8 mouse cellular contexts compared by ENCODE assay signal in genomic region chr11:120796614-120796946, GRCm38 (mm10). TPM values are rescaled to one million over a fixed set of nuclear protein-coding genes. Genes with fewer than 3 reads are reported as not detected.
A peak's percentile ranks its signal among the peaks of the same experiment; 100 is the strongest.
DNase-seq lines count a peak whose midpoint lies in the region; ATAC-seq and TF ChIP-seq lines count a peak whose summit lies in the region.

No protein-coding gene starts in this region.

- peaks cover 34% of the 10 kb centered on the region for H3K36me3 ChIP-seq in heart, embryonic 12.5 days
- H3K36me3 ChIP-seq in E14TG2a.4 (ENCODE audit: insufficient read depth, low read length) = peaks cover 38% of the 10 kb centered on the region
- peaks cover 6% of the 10 kb centered on the region for H3K36me3 ChIP-seq in forebrain, embryonic 16.5 days (ENCODE audit: control insufficient read depth, insufficient read depth)
- H3K36me3 ChIP-seq in liver, postnatal 0 days (replicated peaks; ENCODE audit: insufficient read depth, low read length) = peaks cover 27% of the 10 kb centered on the region

- ATAC-seq in heart, embryonic 12.5 days (ENCODE audit: insufficient number of reproducible peaks, low FRiP score) = peak; percentile 10; the same call in 1 of the 2 replicates
- no peak; the same call in 1 of the 2 replicates for ATAC-seq in forebrain, embryonic 16.5 days
- ATAC-seq in liver, postnatal 0 days = peak; percentile 16

- H3K27me3 ChIP-seq in heart, embryonic 12.5 days (replicated peaks) = no peaks in the 10 kb centered on the region
- no peaks in the 10 kb centered on the region for H3K27me3 ChIP-seq in E14TG2a.4 (ENCODE audit: insufficient read depth, low read length)
- no peaks in the 10 kb centered on the region for H3K27me3 ChIP-seq in forebrain, embryonic 16.5 days (replicated peaks; ENCODE audit: control insufficient read depth, insufficient read depth, low read length)
- H3K27me3 ChIP-seq in liver, postnatal 0 days (ENCODE audit: insufficient read depth, low read length) = no peaks in the 10 kb centered on the region

- no peak for TF ChIP-seq CTCF in E14TG2a.4 (conservative IDR thresholded peaks at IDR 0.05; ENCODE audit: low read length)
- TF ChIP-seq CTCF in liver, postnatal 0 days (IDR thresholded peaks at IDR 0.05; ENCODE audit: low read depth) = no peak

- H3K4me3 ChIP-seq in heart, embryonic 12.5 days = peak overlapping the region; percentile 83
- peak overlapping the region; percentile 100 for H3K4me3 ChIP-seq in E14TG2a.4 (replicated peaks; ENCODE audit: low read length)
- peak overlapping the region; percentile 96 for H3K4me3 ChIP-seq in forebrain, embryonic 16.5 days (replicated peaks; ENCODE audit: low read length)
- H3K4me3 ChIP-seq in liver, postnatal 0 days (ENCODE audit: low read depth, low read length) = peak overlapping the region; percentile 97

- H3K4me2 ChIP-seq in heart, embryonic 12.5 days = peak overlapping the region; percentile 94
- H3K4me2 ChIP-seq in forebrain, embryonic 16.5 days (ENCODE audit: low read length) = peak overlapping the region; percentile 43
- peak overlapping the region; percentile 97 for H3K4me2 ChIP-seq in liver, postnatal 0 days (ENCODE audit: low read depth, low read length)

- no peaks in the 10 kb centered on the region for H3K9me3 ChIP-seq in heart, embryonic 12.5 days (replicated peaks)
- H3K9me3 ChIP-seq in E14TG2a.4 (ENCODE audit: low read length) = no peaks in the 10 kb centered on the region
- no peaks in the 10 kb centered on the region for H3K9me3 ChIP-seq in forebrain, embryonic 16.5 days (ENCODE audit: control insufficient read depth, low read length)
- no peaks in the 10 kb centered on the region for H3K9me3 ChIP-seq in liver, postnatal 0 days (ENCODE audit: low read length)

- H3K9ac ChIP-seq in heart, embryonic 12.5 days = peak overlapping the region; percentile 96
- H3K9ac ChIP-seq in forebrain, embryonic 16.5 days (replicated peaks; ENCODE audit: low read depth, low read length) = peak overlapping the region; percentile 20
- peak overlapping the region; percentile 99 for H3K9ac ChIP-seq in liver, postnatal 0 days (replicated peaks)

- peak overlapping the region; percentile 72 for H3K27ac ChIP-seq in heart, embryonic 12.5 days (ENCODE audit: poor library complexity, severe bottlenecking)
- H3K27ac ChIP-seq in forebrain, embryonic 16.5 days (ENCODE audit: low read length) = peak overlapping the region; percentile 78
- H3K27ac ChIP-seq in liver, postnatal 0 days (ENCODE audit: low read depth) = peak overlapping the region; percentile 73

- no peak for TF ChIP-seq EP300 in liver, postnatal 0 days (IDR thresholded peaks at IDR 0.05; ENCODE audit: low read depth)

- WGBS in heart, embryonic 12.5 days = 22% methylated on average over 8 of the region's 8 CpGs
- 18% methylated on average over 8 of the region's 8 CpGs for WGBS in forebrain, embryonic 16.5 days
- 29% methylated on average over 8 of the region's 8 CpGs for WGBS in liver, postnatal 0 days (ENCODE audit: insufficient replicate concordance)

- H3K4me1 ChIP-seq in heart, embryonic 12.5 days (replicated peaks) = peaks cover 22% of the 10 kb centered on the region
- H3K4me1 ChIP-seq in E14TG2a.4 (replicated peaks; ENCODE audit: low read depth, low read length) = peaks cover 59% of the 10 kb centered on the region
- peaks cover 29% of the 10 kb centered on the region for H3K4me1 ChIP-seq in forebrain, embryonic 16.5 days (replicated peaks; ENCODE audit: control insufficient read depth, insufficient read depth, low read length)
- H3K4me1 ChIP-seq in liver, postnatal 0 days (ENCODE audit: insufficient read depth) = peaks cover 13% of the 10 kb centered on the region

- no peak for DNase-seq in heart, postnatal 4 days
- DNase-seq in liver, postnatal 0 days = no peak
- no peak for DNase-seq in thymus, postnatal 25 days
- no peak for DNase-seq in urinary bladder, adult 18-20 months (ENCODE audit: low spot score in 2 of 2)
- DNase-seq in urinary bladder, postnatal 10 days (ENCODE audit: low spot score) = no peak

RNA-seq across cellular contexts. Expression of gene Dus1l, which starts 0.4 kb away (rescaled TPM):
- 48.0 and 48.3 TPM in 2 replicates for polyA plus RNA-seq in heart, embryonic 12.5 days (2016; fragmentation: Nextera tagmentation; extraction: Ambion mirVana)
- total RNA-seq in heart, postnatal 4 days (2021) = 10 to 100 TPM; 34.0 to 37.5 TPM
- 53.4 and 56.9 TPM in 2 replicates for polyA plus RNA-seq in forebrain, embryonic 16.5 days (2015; fragmentation: Nextera tagmentation; extraction: Ambion mirVana)
- polyA plus RNA-seq in liver, postnatal 0 days (2015; fragmentation: Nextera tagmentation; extraction: Ambion mirVana) = 43.8 and 46.8 TPM in 2 replicates

RNA-seq across cellular contexts. Expression of gene Gps1, which starts 12.5 kb away (rescaled TPM):
- 139 and 140 TPM in 2 replicates for polyA plus RNA-seq in heart, embryonic 12.5 days (2016; fragmentation: Nextera tagmentation; extraction: Ambion mirVana)
- 10 to 100 TPM; 73.0 to 78.0 TPM for total RNA-seq in heart, postnatal 4 days (2021)
- 287 and 305 TPM in 2 replicates for polyA plus RNA-seq in forebrain, embryonic 16.5 days (2015; fragmentation: Nextera tagmentation; extraction: Ambion mirVana)
- polyA plus RNA-seq in liver, postnatal 0 days (2015; fragmentation: Nextera tagmentation; extraction: Ambion mirVana) = 50.8 and 51.9 TPM in 2 replicates

RNA-seq across cellular contexts. Expression of gene Rfng, which starts 12.6 kb away (rescaled TPM):
- 23.2 and 24.9 TPM in 2 replicates for polyA plus RNA-seq in heart, embryonic 12.5 days (2016; fragmentation: Nextera tagmentation; extraction: Ambion mirVana)
- total RNA-seq in heart, postnatal 4 days (2021) = 10 to 100 TPM; 13.2 to 13.3 TPM
- 95.2 and 119 TPM in 2 replicates for polyA plus RNA-seq in forebrain, embryonic 16.5 days (2015; fragmentation: Nextera tagmentation; extraction: Ambion mirVana)
- 6.2 and 6.3 TPM in 2 replicates for polyA plus RNA-seq in liver, postnatal 0 days (2015; fragmentation: Nextera tagmentation; extraction: Ambion mirVana)

RNA-seq across cellular contexts. Expression of gene Fasn, which starts 27.8 kb away (rescaled TPM):
- polyA plus RNA-seq in heart, embryonic 12.5 days (2016; fragmentation: Nextera tagmentation; extraction: Ambion mirVana) = 45.1 and 47.5 TPM in 2 replicates
- 10 to 100 TPM; 59.3 to 63.9 TPM for total RNA-seq in heart, postnatal 4 days (2021)
- polyA plus RNA-seq in forebrain, embryonic 16.5 days (2015; fragmentation: Nextera tagmentation; extraction: Ambion mirVana) = 92.0 and 97.4 TPM in 2 replicates
- polyA plus RNA-seq in liver, postnatal 0 days (2015; fragmentation: Nextera tagmentation; extraction: Ambion mirVana) = 3.8 and 3.9 TPM in 2 replicates

RNA-seq across cellular contexts. Expression of gene Hmga1b, which starts 34.0 kb away (rescaled TPM):
- polyA plus RNA-seq in heart, embryonic 12.5 days (2016; fragmentation: Nextera tagmentation; extraction: Ambion mirVana) = 3.5 and 5.3 TPM in 2 replicates
- 10 to 100 TPM; 37.1 to 47.2 TPM for total RNA-seq in heart, postnatal 4 days (2021)
- polyA plus RNA-seq in forebrain, embryonic 16.5 days (2015; fragmentation: Nextera tagmentation; extraction: Ambion mirVana) = 1.7 and 2.2 TPM in 2 replicates
- 1.6 and 2.3 TPM in 2 replicates for polyA plus RNA-seq in liver, postnatal 0 days (2015; fragmentation: Nextera tagmentation; extraction: Ambion mirVana)

Comparison
In these comparisons a context has a peak if more than half of its experiments do, and no peak if none do; other contexts are left out.
1. H3K4me2 ChIP-seq: peak in every context shown above with its lines; median percentile 97 in liver, postnatal 0 days; 94 in heart, embryonic 12.5 days; 43 in forebrain, embryonic 16.5 days.
2. H3K9ac ChIP-seq: peak in every context shown above with its lines; median percentile 99 in liver, postnatal 0 days; 96 in heart, embryonic 12.5 days; 20 in forebrain, embryonic 16.5 days.